Mouse (Mus musculus): Measurements from ENCODE around the gene Lmo7.

Gene Lmo7

GRCm38 (mm10) chr14:101729237-101729971 lies at the start of gene Lmo7, which contains the start of gene Gm9922:
TSS of gene Lmo7 (plus strand) at chr14:101729957.
TSS of gene Gm9922 (minus strand) at chr14:101729814.
- peak; percentile 55 to 59 for DNase-seq

GRCm38 (mm10) chr14:101687696-101688095 lies 42.1 kb upstream of the Lmo7 start:
- no peak for DNase-seq

- no peak for DNase-seq
Measured at GRCm38 (mm10) chr14:101688406-101688805, 41.4 kb upstream of the Lmo7 start.

- DNase-seq = no peak
Measured at GRCm38 (mm10) chr14:101704479-101704878, 25.3 kb upstream of the Lmo7 start.

GRCm38 (mm10) chr14:101707088-101707487 lies 22.7 kb upstream of the Lmo7 start:
- no peak for DNase-seq

GRCm38 (mm10) chr14:101714414-101714813 lies 15.3 kb upstream of the Lmo7 start:
- no peak for DNase-seq

- peak; percentile 9 to 27 for DNase-seq
Measured at GRCm38 (mm10) chr14:101729972-101730692, 375 bp downstream of the Lmo7 start.

- no peak for DNase-seq
Measured at GRCm38 (mm10) chr14:101733542-101734303, 4.0 kb downstream of the Lmo7 start.

GRCm38 (mm10) chr14:101737501-101737900 lies 7.7 kb downstream of the Lmo7 start:
- no peak for DNase-seq

GRCm38 (mm10) chr14:101746635-101747034 lies 16.9 kb downstream of the Lmo7 start:
- no peak for DNase-seq

- no peak for DNase-seq
Measured at GRCm38 (mm10) chr14:101747811-101748210, 18.1 kb downstream of the Lmo7 start.

- no peak for DNase-seq
Measured at GRCm38 (mm10) chr14:101748436-101748835, 18.7 kb downstream of the Lmo7 start.

- DNase-seq = no peak
Measured at GRCm38 (mm10) chr14:101750910-101751309, 21.2 kb downstream of the Lmo7 start.

GRCm38 (mm10) chr14:101755425-101755824 lies 25.7 kb downstream of the Lmo7 start:
- no peak for DNase-seq

- DNase-seq = no peak
Measured at GRCm38 (mm10) chr14:101762267-101762666, 32.5 kb downstream of the Lmo7 start.

GRCm38 (mm10) chr14:101763762-101764295 lies 34.1 kb downstream of the Lmo7 start:
- DNase-seq = no peak

- DNase-seq = no peak
Measured at GRCm38 (mm10) chr14:101771336-101771735, 41.6 kb downstream of the Lmo7 start.

- no peak for DNase-seq
Measured at GRCm38 (mm10) chr14:101771756-101772155, 42.0 kb downstream of the Lmo7 start.

GRCm38 (mm10) chr14:101774631-101775030 lies 44.9 kb downstream of the Lmo7 start:
- DNase-seq = peak in 1 of 2 experiments; percentile 9

- no peak for DNase-seq
Measured at GRCm38 (mm10) chr14:101776296-101777128, 46.8 kb downstream of the Lmo7 start.

- DNase-seq = no peak
Measured at GRCm38 (mm10) chr14:101777129-101777493, 47.4 kb downstream of the Lmo7 start.

- DNase-seq = no peak
Measured at GRCm38 (mm10) chr14:101778426-101778825, 48.7 kb downstream of the Lmo7 start.

All from cerebellum, postnatal 25 days (tissue).